Mouse (Mus musculus) lung, embryonic 16.5 days (tissue): ENCODE measurements at regions not wholly inside any gene's neighbourhood (a gene's known extent, or its start where the extent isn't known, plus 50 kb on each side); places are given as distances from the start of the nearest gene placed in this dataset.

Experiments
- ATAC-seq: fragments of 200-750 bp; cut with Nextera tagmentation; 2 replicates; pipeline ENCODE4 v1.8.0; 2017; ENCODE audit warnings: low read depth, mild to moderate bottlenecking, moderate library complexity
- H3K27ac ChIP-seq: fragments of 300-500 bp; sonication (generic); 2 replicates; pipeline ENCODE4 v1.5.1; 2014; ENCODE audit warnings: mild to moderate bottlenecking, control low read depth, low read length
- H3K27me3 ChIP-seq: fragments of 300-500 bp; sonication (generic); 2 replicates; pipeline ENCODE4 v1.6.1; 2014; ENCODE audit warnings: low read depth, low read length, mixed read lengths; ENCODE audit not compliant: control insufficient read depth, insufficient read depth
- H3K36me3 ChIP-seq: fragments of 300-500 bp; sonication (generic); 2 replicates; pipeline ENCODE4 v1.6.1; 2014; ENCODE audit warnings: low read length; ENCODE audit not compliant: control insufficient read depth, insufficient read depth
- H3K4me1 ChIP-seq: fragments of 300-500 bp; sonication (generic); replicated peaks from 2 replicates; pipeline ENCODE4 v1.6.1; 2014; ENCODE audit warnings: low read length, mixed read lengths; ENCODE audit not compliant: control insufficient read depth, insufficient read depth
- H3K4me2 ChIP-seq: fragments of 300-500 bp; sonication (generic); 2 replicates; pipeline ENCODE4 v1.6.1; 2014; ENCODE audit warnings: low read depth, low read length, control low read depth
- H3K4me3 ChIP-seq: fragments of 300-500 bp; sonication (generic); 2 replicates; pipeline ENCODE4 v1.5.1; 2014; ENCODE audit warnings: mild to moderate bottlenecking, low read length, control low read depth
- H3K9ac ChIP-seq: fragments of 300-500 bp; sonication (generic); 2 replicates; pipeline ENCODE4 v1.6.1; 2014; ENCODE audit warnings: low read length, control low read depth
- H3K9me3 ChIP-seq: fragments of 300-500 bp; sonication (generic); 2 replicates; pipeline ENCODE4 v1.6.1; 2016; ENCODE audit warnings: low read length; ENCODE audit not compliant: control insufficient read depth
- WGBS: fragments of 180-500 bp; shearing (Covaris S2); extraction: QIAGEN DNeasy Blood & Tissue Kit; methylation state at CpG from one replicate; pipeline ENCODE4 v1.1.7; 2014; 5-methylcytosine and 5-hydroxymethylcytosine counted together

GRCm38 (mm10) chr5:106367312-106367711 is 90.7 kb downstream of the Barhl2 start:
- H3K4me3 ChIP-seq = no peak overlapping the region
- 47% methylated on average over 5 of the region's 5 CpGs for WGBS

GRCm38 (mm10) chr5:106366006-106366405 is 92.0 kb downstream of the Barhl2 start:
- Histone ChIP-seq H3K4me2 (no peak overlapping the region), H3K4me3 (no peak overlapping the region), H3K27ac (no peak overlapping the region), H3K9me3 (no peaks in the 10 kb centered on the region; the same call in 1 of the 2 replicates), H3K4me1 (no peaks in the 10 kb centered on the region), H3K9ac (no peak overlapping the region), H3K36me3 (no peaks in the 10 kb centered on the region), H3K27me3 (no peaks in the 10 kb centered on the region)
- 69% methylated on average over 7 of the region's 7 CpGs for WGBS
- ATAC-seq = no peak

More at GRCm38 (mm10) chr5:106367312-106367711, 90.7 kb downstream of the Barhl2 start:
- Histone ChIP-seq H3K9ac (no peak overlapping the region), H3K27me3 (no peaks in the 10 kb centered on the region), H3K36me3 (no peaks in the 10 kb centered on the region), H3K9me3 (no peaks in the 10 kb centered on the region), H3K4me1 (no peaks in the 10 kb centered on the region), H3K4me2 (no peak overlapping the region), H3K27ac (no peak overlapping the region)
- ATAC-seq = no peak

- Histone ChIP-seq H3K4me3 (no peak overlapping the region), H3K27me3 (no peaks in the 10 kb centered on the region), H3K4me1 (no peaks in the 10 kb centered on the region), H3K9ac (no peak overlapping the region), H3K9me3 (no peaks in the 10 kb centered on the region; the same call in 1 of the 2 replicates), H3K27ac (no peak overlapping the region), H3K4me2 (no peak overlapping the region), H3K36me3 (no peaks in the 10 kb centered on the region)
- no peak for ATAC-seq
- WGBS = 28% methylated on average over 8 of the region's 8 CpGs
These were observed 92.9 kb downstream of the Barhl2 start for GRCm38 (mm10) chr5:106365094-106365493.

GRCm38 (mm10) chr5:106351348-106351747 is 106.6 kb downstream of the Barhl2 start:
- H3K9ac ChIP-seq = no peak overlapping the region
- 83% methylated on average over 8 of the region's 8 CpGs for WGBS
- H3K4me3 ChIP-seq = no peak overlapping the region
- no peaks in the 10 kb centered on the region for H3K36me3 ChIP-seq
- H3K4me1 ChIP-seq = no peaks in the 10 kb centered on the region
- H3K27me3 ChIP-seq = no peaks in the 10 kb centered on the region
- H3K27ac ChIP-seq = no peak overlapping the region
- H3K4me2 ChIP-seq = no peak overlapping the region
- no peaks in the 10 kb centered on the region for H3K9me3 ChIP-seq
- no peak for ATAC-seq

- no peak for ATAC-seq
- H3K9ac ChIP-seq = no peak overlapping the region
- 60% methylated on average over 10 of the region's 10 CpGs for WGBS
These were observed 108.0 kb downstream of the Barhl2 start for GRCm38 (mm10) chr5:106349851-106350515.

GRCm38 (mm10) chr5:106344308-106344707 is 113.7 kb downstream of the Barhl2 start:
- 9% methylated on average over 8 of the region's 8 CpGs for WGBS
- Histone ChIP-seq H3K36me3 (no peaks in the 10 kb centered on the region), H3K4me2 (no peak overlapping the region), H3K4me3 (no peak overlapping the region), H3K27ac (no peak overlapping the region), H3K9ac (no peak overlapping the region), H3K9me3 (no peaks in the 10 kb centered on the region), H3K27me3 (peaks cover 6% of the 10 kb centered on the region; the same call in 1 of the 2 replicates), H3K4me1 (no peaks in the 10 kb centered on the region)
- ATAC-seq = no peak

More at GRCm38 (mm10) chr5:106349851-106350515, 108.0 kb downstream of the Barhl2 start:
- no peaks in the 10 kb centered on the region for H3K36me3 ChIP-seq
- no peaks in the 10 kb centered on the region for H3K9me3 ChIP-seq
- H3K4me1 ChIP-seq = no peaks in the 10 kb centered on the region
- no peak overlapping the region for H3K4me3 ChIP-seq
- H3K27me3 ChIP-seq = no peaks in the 10 kb centered on the region
- H3K4me2 ChIP-seq = no peak overlapping the region
- H3K27ac ChIP-seq = no peak overlapping the region

- Histone ChIP-seq H3K4me3 (no peak overlapping the region), H3K9ac (no peak overlapping the region), H3K27ac (no peak overlapping the region), H3K27me3 (peaks cover 6% of the 10 kb centered on the region; the same call in 1 of the 2 replicates), H3K4me1 (no peaks in the 10 kb centered on the region), H3K36me3 (no peaks in the 10 kb centered on the region), H3K9me3 (no peaks in the 10 kb centered on the region), H3K4me2 (no peak overlapping the region)
- 22% methylated on average over 6 of the region's 6 CpGs for WGBS
- ATAC-seq = no peak
These were observed 114.4 kb downstream of the Barhl2 start for GRCm38 (mm10) chr5:106343601-106344000.

- Histone ChIP-seq H3K9me3 (no peaks in the 10 kb centered on the region), H3K4me2 (no peak overlapping the region), H3K36me3 (no peaks in the 10 kb centered on the region), H3K9ac (no peak overlapping the region), H3K27me3 (peaks cover 6% of the 10 kb centered on the region; the same call in 1 of the 2 replicates), H3K27ac (no peak overlapping the region), H3K4me3 (no peak overlapping the region), H3K4me1 (no peaks in the 10 kb centered on the region)
- ATAC-seq = no peak
- WGBS = 55% methylated on average over 12 of the region's 12 CpGs
These were observed 116.6 kb downstream of the Barhl2 start for GRCm38 (mm10) chr5:106341361-106341760.

- ATAC-seq = no peak
- Histone ChIP-seq H3K9me3 (no peaks in the 10 kb centered on the region), H3K4me2 (no peak overlapping the region), H3K9ac (no peak overlapping the region), H3K27ac (no peak overlapping the region), H3K27me3 (no peaks in the 10 kb centered on the region), H3K36me3 (no peaks in the 10 kb centered on the region), H3K4me1 (no peaks in the 10 kb centered on the region), H3K4me3 (no peak overlapping the region)
- WGBS = 76% methylated on average over 11 of the region's 11 CpGs
These were observed 122.3 kb downstream of the Barhl2 start for GRCm38 (mm10) chr5:106335639-106336038.
